Mouse (Mus musculus): ENCODE results near the gene Syt1.

Syt1 gene

DNA sequence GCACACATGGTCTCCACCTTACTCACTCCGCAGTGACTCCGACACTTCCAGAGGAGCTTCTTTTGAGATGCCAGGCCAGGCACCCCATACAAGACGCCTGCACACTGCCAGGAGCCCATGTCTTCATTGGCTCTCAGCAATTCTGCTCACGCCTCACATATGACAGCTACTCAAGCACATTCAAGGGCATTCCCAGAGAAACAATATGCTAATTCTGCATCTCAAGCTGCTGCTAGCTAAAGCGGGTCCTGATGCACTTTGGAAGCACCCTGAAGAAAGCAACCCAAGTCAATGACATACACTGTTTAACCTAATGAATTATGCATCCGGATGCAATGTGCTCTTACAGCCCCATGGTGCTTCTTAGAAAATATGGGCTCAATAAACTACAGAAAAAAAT is 247.1 kb downstream of the Syt1 start:
- DNase-seq (ENCODE audit: low spot score): no peak

GRCm38 (mm10) chr10:108753304-108753703 is 257.5 kb downstream of the Syt1 start:
- DNase-seq (ENCODE audit: low spot score): no peak

- no peak for DNase-seq (ENCODE audit: low spot score)
Measured at GRCm38 (mm10) chr10:108743759-108744158, 267.0 kb downstream of the Syt1 start.

DNA sequence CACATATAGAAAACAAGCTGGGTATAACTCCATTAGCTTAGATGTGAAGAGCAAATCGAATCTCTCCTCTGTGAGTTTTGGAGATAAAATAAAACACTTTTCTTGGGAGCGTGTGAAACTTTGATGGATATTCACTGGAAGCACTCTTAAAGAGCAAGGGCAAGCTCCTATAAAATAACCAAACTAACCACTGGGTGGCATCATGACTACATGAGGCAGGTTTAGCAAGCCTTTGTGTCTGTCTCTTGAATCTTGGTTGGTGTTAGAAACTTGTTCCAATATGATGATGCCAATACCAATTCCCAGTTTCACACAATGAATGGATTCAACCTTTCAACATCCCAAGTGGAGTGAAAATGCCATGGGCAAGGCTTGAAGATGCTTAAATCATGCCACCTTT is 276.8 kb downstream of the Syt1 start:
- DNase-seq (ENCODE audit: low spot score): peak; percentile 76

DNA sequence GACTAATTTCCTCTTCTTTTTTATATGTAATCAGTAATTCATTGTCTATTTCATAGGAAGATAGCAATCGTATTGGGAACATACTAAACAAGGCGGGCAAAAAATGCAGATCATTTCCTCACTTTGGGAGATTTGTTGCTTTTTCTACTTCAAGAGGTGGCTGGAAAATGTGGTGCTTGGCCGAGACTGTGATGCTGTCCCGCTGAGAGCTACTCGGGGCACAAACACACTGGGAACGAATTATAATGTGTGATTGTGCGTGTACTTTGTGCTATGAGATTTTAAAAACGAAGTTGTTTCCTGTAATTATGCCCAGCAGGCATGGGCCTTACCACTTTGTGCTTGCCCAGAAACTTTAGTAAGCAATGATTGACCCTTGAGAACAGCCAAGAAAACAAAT is 281.8 kb downstream of the Syt1 start:
- DNase-seq (ENCODE audit: low spot score): no peak

DNA sequence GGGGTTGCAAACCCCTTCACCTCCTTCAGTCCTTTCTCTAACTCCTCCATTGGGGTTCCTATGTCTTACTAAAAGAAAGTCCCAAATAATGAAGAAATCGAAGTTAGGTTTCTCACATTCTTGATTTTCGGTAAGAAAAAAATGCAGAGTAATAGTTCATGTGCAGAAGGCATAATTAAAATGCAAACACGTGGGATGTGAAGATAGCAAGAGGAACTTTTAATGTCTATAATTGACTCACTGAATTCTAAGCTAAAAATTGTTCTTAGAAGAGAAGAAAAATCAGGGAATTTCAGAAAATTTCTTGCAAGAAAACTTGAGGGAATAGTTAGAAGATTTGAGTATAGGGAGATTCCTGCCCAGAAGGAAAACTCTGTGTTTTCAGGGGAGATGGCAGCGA is 284.4 kb downstream of the Syt1 start:
- DNase-seq (ENCODE audit: low spot score): no peak

GRCm38 (mm10) chr10:108724878-108725277 is 285.9 kb downstream of the Syt1 start:
- DNase-seq (ENCODE audit: low spot score): no peak

GRCm38 (mm10) chr10:108710514-108710913 is 300.3 kb downstream of the Syt1 start:
- DNase-seq (ENCODE audit: low spot score): no peak

- DNase-seq (ENCODE audit: low spot score): no peak
Measured at GRCm38 (mm10) chr10:108705658-108706057, 305.1 kb downstream of the Syt1 start.

- DNase-seq (ENCODE audit: low spot score): peak; percentile 74
Measured at GRCm38 (mm10) chr10:108701361-108702128, 309.2 kb downstream of the Syt1 start.

DNA sequence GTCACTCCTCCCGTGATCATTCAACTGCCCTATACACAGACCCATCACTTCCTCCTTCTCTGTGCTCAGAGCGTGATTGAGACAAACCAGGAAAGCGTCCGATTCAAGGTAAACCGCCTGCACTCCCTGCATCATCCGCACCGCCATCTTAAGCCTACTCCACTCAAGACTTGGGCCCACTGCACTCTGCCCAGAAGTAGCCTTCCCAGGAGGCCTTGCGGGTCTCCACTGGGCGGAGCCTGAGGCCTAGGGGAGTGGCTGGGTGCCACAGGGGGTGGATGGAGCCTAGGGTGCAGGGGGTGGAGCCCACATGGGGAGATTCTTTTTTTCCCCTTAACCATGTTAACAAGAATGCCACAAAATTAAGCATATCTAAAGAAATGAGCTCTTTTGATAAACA is 310.8 kb downstream of the Syt1 start, which contains the start of gene Gm5136:
TSS of gene Gm5136 (minus strand) at position 215 of the 400 bp plus-strand sequence.
- DNase-seq (ENCODE audit: low spot score): no peak

- DNase-seq (ENCODE audit: low spot score): no peak
Measured at GRCm38 (mm10) chr10:108697062-108697461, 313.7 kb downstream of the Syt1 start.

DNA sequence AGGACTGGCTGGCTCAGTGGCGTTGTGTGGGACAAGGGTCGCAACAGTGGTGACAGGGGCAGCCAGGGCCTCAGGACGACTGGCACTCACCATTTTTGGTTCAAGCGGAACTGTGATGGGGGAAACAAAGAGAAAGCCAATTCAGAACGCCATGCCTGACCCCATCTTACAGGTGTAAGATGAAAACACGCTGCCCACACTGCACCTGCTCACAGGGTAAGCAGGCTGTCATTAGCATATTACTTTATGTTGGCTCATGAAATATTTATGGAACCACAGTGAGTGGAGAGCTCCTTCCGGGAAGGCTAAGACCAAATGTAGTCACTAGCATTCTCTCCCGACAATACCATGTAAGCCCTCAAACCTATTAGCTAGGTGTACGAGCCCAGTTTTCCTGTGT is 319.8 kb downstream of the Syt1 start:
- no peak for DNase-seq (ENCODE audit: low spot score)

GRCm38 (mm10) chr10:108686696-108687095 is 324.1 kb downstream of the Syt1 start:
- no peak for DNase-seq (ENCODE audit: low spot score)

DNA sequence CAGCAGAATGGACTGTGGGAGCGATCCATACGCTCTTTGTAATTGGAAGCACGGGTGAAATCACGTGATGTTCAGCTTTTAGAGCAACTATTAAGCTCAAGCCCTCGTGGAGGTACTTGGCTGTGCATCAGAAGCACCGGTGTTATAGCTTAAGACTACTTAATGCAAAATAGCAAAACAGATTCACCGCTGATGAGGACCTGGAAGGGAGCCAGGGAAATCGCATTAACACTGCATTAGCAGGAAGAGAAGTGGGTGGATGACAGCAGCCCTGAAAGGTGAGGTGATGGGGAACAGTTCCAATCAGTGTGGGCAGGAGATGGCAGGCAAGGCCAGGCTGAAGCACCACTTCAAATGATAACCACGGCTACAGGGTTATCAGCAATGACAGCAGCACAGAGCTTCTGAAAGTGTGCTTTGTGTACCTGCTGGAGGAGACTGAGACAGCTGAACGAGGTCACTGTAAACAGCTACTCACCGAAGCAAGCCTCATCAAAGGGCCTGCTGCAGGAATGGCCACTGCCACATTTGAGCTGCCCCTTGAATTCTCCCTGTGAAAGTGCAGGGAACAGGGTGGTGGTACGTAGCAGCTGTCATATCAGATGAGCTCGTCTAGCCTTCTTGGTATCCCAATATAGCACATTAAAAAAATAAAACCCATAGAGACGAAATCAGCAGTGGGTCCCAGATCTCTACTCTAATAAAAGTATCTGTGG is 330.9 kb downstream of the Syt1 start:
- no peak for DNase-seq (ENCODE audit: low spot score)

DNA sequence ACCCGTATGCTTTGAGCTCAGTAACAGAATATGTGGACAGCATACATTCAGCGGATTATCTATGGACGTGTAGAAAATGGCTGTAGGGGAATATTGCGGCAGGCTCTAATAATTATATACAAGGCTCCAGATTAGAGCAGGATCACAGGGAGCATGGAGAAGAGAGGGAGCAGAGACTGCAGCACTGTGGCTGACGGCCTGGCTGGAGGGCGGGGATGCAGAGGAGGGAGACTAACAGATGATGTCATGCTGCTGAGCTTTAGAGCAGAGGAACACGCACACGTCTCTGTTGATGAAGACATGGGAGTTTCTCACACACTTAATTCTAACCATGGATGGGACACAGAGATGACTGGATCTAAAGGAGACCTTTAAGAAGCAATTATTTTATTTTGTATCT is 333.7 kb downstream of the Syt1 start:
- no peak for DNase-seq (ENCODE audit: low spot score)

DNA sequence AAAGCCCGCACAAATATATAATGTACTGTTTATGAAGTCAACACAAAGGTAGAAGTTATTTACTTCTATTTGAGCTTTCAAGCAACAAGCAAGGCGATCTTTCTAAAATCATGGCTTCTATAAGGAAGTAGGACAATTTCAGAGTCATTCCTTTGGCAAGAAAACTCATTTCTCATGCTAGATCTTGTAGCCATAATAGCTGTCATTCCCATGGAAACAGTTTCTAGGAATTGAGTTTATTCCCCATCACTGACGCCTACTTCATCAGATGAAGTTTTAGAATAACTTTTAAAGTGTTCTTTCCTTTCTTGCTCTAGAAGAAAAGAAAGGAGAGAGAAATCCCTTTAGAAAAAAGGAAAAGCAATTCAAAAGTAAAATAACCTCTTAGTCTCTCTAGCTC is 341.8 kb downstream of the Syt1 start:
- no peak for DNase-seq (ENCODE audit: low spot score)

- no peak for DNase-seq (ENCODE audit: low spot score)
Measured at GRCm38 (mm10) chr10:108660295-108660694, 350.5 kb downstream of the Syt1 start.

- no peak for DNase-seq (ENCODE audit: low spot score)
Measured at GRCm38 (mm10) chr10:108658300-108658699, 352.5 kb downstream of the Syt1 start.

GRCm38 (mm10) chr10:108657669-108658068 is 353.1 kb downstream of the Syt1 start:
- DNase-seq (ENCODE audit: low spot score): no peak

DNA sequence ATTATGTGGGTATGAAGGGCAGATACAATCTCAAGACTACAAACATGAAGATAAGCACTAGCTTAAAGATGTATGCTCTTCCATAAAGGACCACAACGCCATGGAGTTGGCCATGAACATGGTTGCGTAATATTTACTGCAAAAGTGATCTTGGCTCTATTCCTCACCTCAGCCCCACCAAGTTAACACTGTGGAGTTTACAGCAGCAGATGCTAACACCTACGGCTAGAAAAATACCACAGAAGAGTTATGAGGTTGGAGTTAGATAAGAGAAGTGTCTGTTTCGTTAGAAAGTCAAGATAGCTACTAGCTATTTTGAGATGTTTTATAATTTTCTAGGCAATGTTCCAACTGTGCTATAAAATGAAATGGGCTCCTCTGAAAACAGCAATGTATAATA is 353.9 kb downstream of the Syt1 start:
- DNase-seq (ENCODE audit: low spot score): no peak

DNA sequence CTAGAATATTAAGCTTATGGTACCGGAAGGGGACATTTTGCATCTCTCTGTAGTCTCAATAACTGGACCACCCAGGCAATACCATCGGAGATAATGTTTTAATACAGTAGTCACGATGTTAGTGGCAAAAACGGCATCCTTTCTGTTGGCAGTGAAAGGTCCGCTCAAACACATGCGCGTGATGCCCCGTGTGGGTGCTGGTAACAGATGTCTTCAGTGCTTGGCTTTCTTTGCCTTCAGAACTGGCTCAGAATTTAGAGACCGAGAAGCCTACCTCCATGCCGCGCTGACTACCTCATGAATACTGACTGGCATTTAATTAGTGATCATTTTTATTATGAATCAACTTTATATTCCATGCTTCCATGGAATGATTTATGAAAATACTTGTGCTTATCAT is 355.7 kb downstream of the Syt1 start:
- DNase-seq (ENCODE audit: low spot score): no peak

GRCm38 (mm10) chr10:108652831-108653230 is 358.0 kb downstream of the Syt1 start:
- DNase-seq (ENCODE audit: low spot score): no peak

GRCm38 (mm10) chr10:108652066-108652465 is 358.7 kb downstream of the Syt1 start:
- DNase-seq (ENCODE audit: low spot score): no peak

Data from embryo, embryonic 10 days (tissue).